Mouse (Mus musculus) lung, postnatal 10 days (tissue): ENCODE data around the gene Gm49380.

Source experiments
- DNase-seq: peaks from one replicate; pipeline ENCODE4 v3.0.0; 2021

Gm49380 gene

GRCm38 (mm10) chr9:44073115-44073514 lies 40.2 kb downstream of the Gm49380 start:
- no peak for DNase-seq

GRCm38 (mm10) chr9:44072599-44072915 lies 40.7 kb downstream of the Gm49380 start:
- no peak for DNase-seq

- DNase-seq, result no peak
These were observed 41.2 kb downstream of the Gm49380 start for GRCm38 (mm10) chr9:44071914-44072598.

GRCm38 (mm10) chr9:44070844-44071231 lies 42.5 kb downstream of the Gm49380 start:
- DNase-seq, result no peak

- no peak for DNase-seq
These were observed 43.0 kb downstream of the Gm49380 start for GRCm38 (mm10) chr9:44070113-44070843.

- DNase-seq, result no peak
These were observed 44.0 kb downstream of the Gm49380 start for GRCm38 (mm10) chr9:44069252-44069651.

- no peak for DNase-seq
These were observed 45.4 kb downstream of the Gm49380 start for GRCm38 (mm10) chr9:44067960-44068330.

- no peak for DNase-seq
These were observed 45.9 kb downstream of the Gm49380 start for GRCm38 (mm10) chr9:44067241-44067959.

GRCm38 (mm10) chr9:44066785-44067225 lies 46.5 kb downstream of the Gm49380 start, which contains the start of gene Usp2:
Gene Usp2, plus strand, starts transcription at chr9:44067021.
- DNase-seq, result peak; percentile 99

- DNase-seq, result no peak
These were observed 48.1 kb downstream of the Gm49380 start for GRCm38 (mm10) chr9:44065177-44065576.

GRCm38 (mm10) chr9:44058606-44059005 lies 54.7 kb downstream of the Gm49380 start:
- no peak for DNase-seq

- DNase-seq, result no peak
These were observed 59.4 kb downstream of the Gm49380 start for GRCm38 (mm10) chr9:44053936-44054335.

GRCm38 (mm10) chr9:44052855-44053254 lies 60.4 kb downstream of the Gm49380 start:
- no peak for DNase-seq

- DNase-seq, result no peak
These were observed 63.7 kb downstream of the Gm49380 start for GRCm38 (mm10) chr9:44049381-44050165.

GRCm38 (mm10) chr9:44048541-44049380 lies 64.5 kb downstream of the Gm49380 start:
- DNase-seq, result no peak

- no peak for DNase-seq
These were observed 65.5 kb downstream of the Gm49380 start for GRCm38 (mm10) chr9:44047571-44048490.

GRCm38 (mm10) chr9:44047071-44047470 lies 66.2 kb downstream of the Gm49380 start:
- no peak for DNase-seq

- DNase-seq, result no peak
These were observed 66.9 kb downstream of the Gm49380 start for GRCm38 (mm10) chr9:44046426-44046825.

GRCm38 (mm10) chr9:44045884-44046272 lies 67.4 kb downstream of the Gm49380 start:
- no peak for DNase-seq

GRCm38 (mm10) chr9:44045158-44045883 lies 68.0 kb downstream of the Gm49380 start:
- no peak for DNase-seq
